Mouse (Mus musculus): ENCODE measurements around the gene Ppt1. TPM values are rescaled to one million over a fixed set of nuclear protein-coding genes. Genes with fewer than 3 reads are reported as not detected.
A peak's percentile ranks its signal among the peaks of the same experiment; 100 is the strongest.

Gene Ppt1
- total RNA-seq (2012; rRNA removed) (12.5 and 13.1 TPM in 2 replicates), polyA plus RNA-seq (2012; ENCODE audit: insufficient read depth in 1 of 2, insufficient read length in 2 of 2, low read depth in 1 of 2, low replicate concordance in 2 of 2, missing spikeins in 1 of 2) (10 to 100 TPM in 1 of 2 experiments, not detected in 1; 19.9 TPM)

DNA sequence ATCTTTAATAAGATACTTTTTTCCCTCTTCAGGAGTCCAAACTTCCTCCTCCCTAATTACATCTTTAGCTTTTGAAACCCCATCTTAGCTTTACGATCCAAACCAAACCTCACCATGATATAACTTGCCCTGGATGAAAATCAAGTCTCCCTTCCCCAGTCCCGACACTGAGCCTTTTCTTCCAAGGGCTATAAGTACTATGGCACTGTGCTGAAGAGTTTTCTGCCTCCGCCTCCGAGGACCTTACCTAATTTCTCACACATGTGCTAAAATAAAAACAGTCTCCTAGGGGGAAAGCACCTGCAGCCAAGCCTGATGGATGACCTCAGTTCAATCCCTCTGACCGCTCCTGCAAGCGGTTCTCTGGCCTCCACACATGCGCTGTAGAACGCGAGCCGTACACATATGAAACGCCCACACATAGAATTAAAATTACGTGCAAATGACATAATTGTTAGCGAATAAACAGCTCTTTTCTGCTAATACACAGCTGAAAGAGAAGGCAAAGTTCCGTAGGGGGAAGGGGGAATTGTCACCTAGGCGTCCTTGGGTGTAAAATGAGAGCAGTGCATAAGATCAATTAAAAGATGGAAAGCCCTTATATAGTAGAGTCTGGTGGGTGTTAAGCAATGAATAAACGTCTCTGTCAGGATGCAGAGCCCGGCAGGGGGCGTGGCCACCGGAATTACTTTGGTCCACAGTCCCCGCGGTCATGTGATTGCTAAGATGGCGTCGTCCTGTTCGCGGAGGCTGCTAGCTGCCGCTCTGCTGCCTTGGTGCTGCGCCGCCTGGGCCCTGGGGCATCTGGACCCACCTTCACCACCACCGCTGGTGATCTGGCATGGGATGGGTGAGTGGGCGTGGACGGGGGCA is at the start of gene Ppt1:
Gene Ppt1, plus strand, starts transcription at position 713 of the 873 bp plus-strand sequence.
- H3K27ac ChIP-seq (ENCODE audit: control insufficient read depth, low read depth, low read length): peak within 1 kb of the TSS; percentile 73
- no peaks in the 10 kb centered on the region for H3K9me3 ChIP-seq (replicated peaks; ENCODE audit: insufficient read depth, low read length)
- H3K9ac ChIP-seq (ENCODE audit: control insufficient read depth, low read depth, low read length, poor library complexity, severe bottlenecking): peak within 1 kb of the TSS; percentile 83
- peaks cover 0 to 21% of the 10 kb centered on the region in 2 experiments; a peak in 2 of 4 replicates for H3K4me1 ChIP-seq (ENCODE audit: control insufficient read depth in 1 of 2, insufficient read depth in 2 of 2, low read length in 2 of 2)
- H3K27me3 ChIP-seq (ENCODE audit: control insufficient read depth in 1 of 2, insufficient read depth in 2 of 2, low read length in 2 of 2): no peaks in the 10 kb centered on the region
- H3K4me3 ChIP-seq (ENCODE audit: control insufficient read depth in 1 of 2, insufficient read depth in 1 of 2, low read depth in 2 of 2, low read length in 2 of 2): peak within 1 kb of the TSS; percentile 94 to 97
- H3K79me2 ChIP-seq (ENCODE audit: control insufficient read depth, insufficient read depth, low read length, poor library complexity): peaks cover 5% of the 10 kb centered on the region
- peaks cover 0 to 18% of the 10 kb centered on the region in 2 experiments; a peak in 2 of 4 replicates for H3K36me3 ChIP-seq (ENCODE audit: control insufficient read depth in 1 of 2, insufficient read depth in 2 of 2, low read length in 2 of 2)
- peak; percentile 92 for DNase-seq (ENCODE audit: low read depth, low spot score)
- TF ChIP-seq SMC3 (IDR thresholded peaks at IDR 0.05; ENCODE audit: low read depth, low read length) (no peak), UBTF (IDR thresholded peaks at IDR 0.05; ENCODE audit: borderline replicate concordance, insufficient read depth, low read depth, low read length) (no peak), EP300 (IDR thresholded peaks at IDR 0.05; ENCODE audit: low read depth in 1 of 2, low read length in 2 of 2) (no peak; a peak in 1 of 4 replicates), MYC (IDR thresholded peaks at IDR 0.05; ENCODE audit: low read depth, low read length) (no peak), CHD1 (IDR thresholded peaks at IDR 0.05; ENCODE audit: low read depth, low read length) (no peak), ZC3H11A (IDR thresholded peaks at IDR 0.05; ENCODE audit: low read depth, low read length) (no peak), POLR2AphosphoS5 (IDR thresholded peaks at IDR 0.05; ENCODE audit: borderline replicate concordance, low read depth, low read length) (no peak), MAFK (IDR thresholded peaks at IDR 0.05; ENCODE audit: borderline replicate concordance, low read depth, low read length) (no peak), CTCF (IDR thresholded peaks at IDR 0.05 in 2 of 3, conservative IDR thresholded peaks at IDR 0.05 in 1 of 3; ENCODE audit: control insufficient read depth in 1 of 3, insufficient read depth in 1 of 3, low read depth in 2 of 3, low read length in 3 of 3, poor library complexity in 1 of 3, severe bottlenecking in 1 of 3) (no peak; a peak in 1 of 6 replicates), ZMIZ1 (IDR thresholded peaks at IDR 0.05; ENCODE audit: low read depth, low read length) (peak; percentile 22; the same call in 1 of the 2 replicates), MEF2A (IDR thresholded peaks at IDR 0.05; ENCODE audit: extremely low read depth, insufficient replicate concordance, low read depth, low read length, poor library complexity, severe bottlenecking) (no peak), TAL1 (IDR thresholded peaks at IDR 0.05; ENCODE audit: low read length) (no peak), ZNF384 (IDR thresholded peaks at IDR 0.05; ENCODE audit: low read depth, low read length) (no peak), GATA1 (IDR thresholded peaks at IDR 0.05; ENCODE audit: low read depth, low read length) (no peak), MYB (IDR thresholded peaks at IDR 0.05; ENCODE audit: low read depth, low read length) (no peak), BHLHE40 (IDR thresholded peaks at IDR 0.05; ENCODE audit: borderline replicate concordance, low read depth, low read length) (peak; percentile 20; the same call in 1 of the 2 replicates), GABPA (IDR thresholded peaks at IDR 0.05; ENCODE audit: low read depth, low read length) (no peak), ELF1 (IDR thresholded peaks at IDR 0.05; ENCODE audit: low read depth, low read length) (0 out of 2 replicates have a peak, but pooled peaks have one; percentile 32), NRF1 (IDR thresholded peaks at IDR 0.05; ENCODE audit: insufficient read depth, low read depth, low read length, poor library complexity, severe bottlenecking) (peak; percentile 68), HCFC1 (IDR thresholded peaks at IDR 0.05; ENCODE audit: low read depth, low read length) (peak; percentile 86), MXI1 (IDR thresholded peaks at IDR 0.05; ENCODE audit: low read depth, low read length) (peak; percentile 86), SIN3A (IDR thresholded peaks at IDR 0.05; ENCODE audit: low read length) (peak; percentile 97), TCF12 (IDR thresholded peaks at IDR 0.05; ENCODE audit: low read depth, low read length) (peak; percentile 41; the same call in 1 of the 2 replicates), E2F4 (IDR thresholded peaks at IDR 0.05; ENCODE audit: borderline replicate concordance, low read depth, low read length) (no peak), NELFE (IDR thresholded peaks at IDR 0.05; ENCODE audit: low read depth, low read length) (peak; percentile 68), USF2 (IDR thresholded peaks at IDR 0.05; ENCODE audit: borderline replicate concordance in 1 of 2, insufficient read depth in 1 of 2, low read depth in 1 of 2, low read length in 2 of 2) (peak; percentile 41 to 81; a peak in 3 of 4 replicates), MAZ (IDR thresholded peaks at IDR 0.05; ENCODE audit: low read depth, low read length) (no peak), USF1 (IDR thresholded peaks at IDR 0.05; ENCODE audit: low read depth, low read length) (peak; percentile 97), RAD21 (IDR thresholded peaks at IDR 0.05; ENCODE audit: low read depth, low read length) (no peak), POLR2A (IDR thresholded peaks at IDR 0.05; ENCODE audit: control insufficient read depth in 1 of 2, insufficient read depth in 1 of 2, low read depth in 1 of 2, low read length in 2 of 2, poor library complexity in 1 of 2) (peak; percentile 63 to 75), ETS1 (IDR thresholded peaks at IDR 0.05; ENCODE audit: low read depth, low read length) (peak; percentile 56), POLR2AphosphoS2 (IDR thresholded peaks at IDR 0.05; ENCODE audit: low read length) (peak; percentile 48; the same call in 1 of the 2 replicates), JUND (IDR thresholded peaks at IDR 0.05; ENCODE audit: low read depth, low read length) (no peak), MAX (IDR thresholded peaks at IDR 0.05; ENCODE audit: low read length) (0 out of 2 replicates have a peak, but pooled peaks have one; percentile 23)
